Mouse (Mus musculus) NIH3T3 (cell line): ENCODE measurements around the gene Dnah6.
A peak's percentile ranks its signal among the peaks of the same experiment; 100 is the strongest.

Experiments used
- DNase-seq: peaks from one replicate; pipeline ENCODE4 v3.0.0-alpha.2; 2012; ENCODE audit warnings: low read depth

The Dnah6 gene

GRCm38 (mm10) chr6:73228408-73228807, 7.0 kb upstream of the Dnah6 start:
- DNase-seq = peak; percentile 86

GRCm38 (mm10) chr6:73227376-73228158, 6.1 kb upstream of the Dnah6 start:
- DNase-seq = peak; percentile 94

- DNase-seq = peak; percentile 98
Observed at GRCm38 (mm10) chr6:73222841-73223526, 1.5 kb upstream of the Dnah6 start.

- DNase-seq = peak; percentile 41
Observed at GRCm38 (mm10) chr6:73221958-73222735, 696 bp upstream of the Dnah6 start.

- no peak for DNase-seq
Observed at GRCm38 (mm10) chr6:73211602-73212001, 9.8 kb downstream of the Dnah6 start.

GRCm38 (mm10) chr6:73211036-73211435, 10.4 kb downstream of the Dnah6 start:
- DNase-seq = peak; percentile 78

- DNase-seq = peak; percentile 36
Observed at GRCm38 (mm10) chr6:73210445-73210972, 10.9 kb downstream of the Dnah6 start.

GRCm38 (mm10) chr6:73209598-73209997, 11.9 kb downstream of the Dnah6 start:
- no peak for DNase-seq

- no peak for DNase-seq
Observed at GRCm38 (mm10) chr6:73204937-73205336, 16.5 kb downstream of the Dnah6 start.

- DNase-seq = no peak
Observed at GRCm38 (mm10) chr6:73203724-73204123, 17.7 kb downstream of the Dnah6 start.

- no peak for DNase-seq
Observed at GRCm38 (mm10) chr6:73195291-73195690, 26.2 kb downstream of the Dnah6 start.

- no peak for DNase-seq
Observed at GRCm38 (mm10) chr6:73190756-73191155, 30.7 kb downstream of the Dnah6 start.

GRCm38 (mm10) chr6:73184276-73184675, 37.2 kb downstream of the Dnah6 start:
- peak; percentile 65 for DNase-seq

GRCm38 (mm10) chr6:73182987-73183386, 38.5 kb downstream of the Dnah6 start:
- peak; percentile 53 for DNase-seq

- peak; percentile 53 for DNase-seq
Observed at GRCm38 (mm10) chr6:73182410-73182809, 39.0 kb downstream of the Dnah6 start.

- no peak for DNase-seq
Observed at GRCm38 (mm10) chr6:73182006-73182405, 39.4 kb downstream of the Dnah6 start.

GRCm38 (mm10) chr6:73175156-73175555, 46.3 kb downstream of the Dnah6 start:
- peak; percentile 80 for DNase-seq

- DNase-seq = peak; percentile 30
Observed at GRCm38 (mm10) chr6:73167230-73167629, 54.2 kb downstream of the Dnah6 start.

GRCm38 (mm10) chr6:73162958-73163357, 58.5 kb downstream of the Dnah6 start:
- no peak for DNase-seq

- no peak for DNase-seq
Observed at GRCm38 (mm10) chr6:73161338-73161737, 60.1 kb downstream of the Dnah6 start.

GRCm38 (mm10) chr6:73155455-73155854, 66.0 kb downstream of the Dnah6 start:
- peak; percentile 65 for DNase-seq

GRCm38 (mm10) chr6:73153675-73154074, 67.8 kb downstream of the Dnah6 start:
- DNase-seq = peak; percentile 93
